Mouse (Mus musculus) layer of hippocampus, adult 18-20 months (tissue): Measurements from ENCODE around the gene Dio1. TPM values are rescaled to one million over a fixed set of nuclear protein-coding genes. Genes with fewer than 3 reads are reported as not detected.

ENCODE experiments used
- DNase-seq, 2 experiments: peaks; one replicate each; pipeline ENCODE4 v3.0.0; 2022; ENCODE audit warnings: low spot score in 2 of 2
- long read RNA-seq: library from polyadenylated mRNA; stranded (forward); transcript quantifications from one replicate; pipeline ENCODE4 v2.0.0, GENCODE M21; 2021
- total RNA-seq, 2 experiments: library from RNA; stranded (reverse); gene quantifications; 2 replicates each; pipeline ENCODE4 v1.2.3; 2021

Gene Dio1
- not detected for total RNA-seq
- long read RNA-seq: 0 reads

- no peak for DNase-seq
Observed at GRCm38 (mm10) chr4:107306966-107307365, at the start of gene Dio1. TSS of gene Dio1 (minus strand) at chr4:107307169.

GRCm38 (mm10) chr4:107354543-107354942 is 47.6 kb upstream of the Dio1 start:
- DNase-seq: no peak

DNA sequence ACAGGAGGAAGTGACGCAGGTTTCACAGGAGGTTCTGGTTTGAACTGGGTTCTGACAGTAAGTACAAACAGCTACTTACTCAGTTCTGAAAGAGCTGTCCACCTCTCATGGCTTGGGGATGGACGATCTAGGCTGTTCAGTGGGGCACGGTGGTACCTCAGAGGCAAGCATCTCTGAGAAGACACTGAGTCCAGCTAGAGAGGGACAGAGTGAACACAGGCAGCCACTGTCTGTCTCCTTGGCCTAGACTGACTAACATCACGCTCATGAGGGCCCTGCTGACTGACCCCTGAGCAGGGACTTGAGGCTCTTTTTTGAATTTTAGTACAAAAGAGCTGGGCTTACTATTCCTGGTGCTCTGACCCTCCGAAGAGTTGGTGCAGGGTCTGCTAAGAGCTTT is 47.2 kb upstream of the Dio1 start:
- no peak for DNase-seq

DNA sequence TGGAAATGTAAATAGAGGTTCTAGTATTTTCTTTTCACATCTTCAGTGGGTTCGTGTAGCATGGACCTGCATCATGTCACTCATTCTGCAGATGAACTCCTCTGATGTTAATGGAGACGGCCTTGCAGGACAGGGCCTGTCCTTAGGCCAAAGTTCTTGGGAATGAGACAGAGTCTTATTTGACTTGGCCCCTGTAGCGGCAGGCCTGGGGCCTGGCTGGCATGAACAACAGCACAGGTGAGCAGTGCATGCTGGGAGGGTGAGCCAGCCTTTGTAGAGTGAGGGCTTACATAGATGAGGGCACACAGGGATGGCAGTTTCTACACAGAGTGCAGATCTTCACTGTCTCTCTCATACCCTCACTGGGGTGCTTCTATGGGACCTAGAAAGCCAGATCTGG is 46.6 kb upstream of the Dio1 start:
- DNase-seq: no peak

- no peak for DNase-seq
Observed at GRCm38 (mm10) chr4:107351368-107351767, 44.4 kb upstream of the Dio1 start.

GRCm38 (mm10) chr4:107349311-107350008 is 42.5 kb upstream of the Dio1 start:
- DNase-seq: peak; percentile 16 to 70

DNA sequence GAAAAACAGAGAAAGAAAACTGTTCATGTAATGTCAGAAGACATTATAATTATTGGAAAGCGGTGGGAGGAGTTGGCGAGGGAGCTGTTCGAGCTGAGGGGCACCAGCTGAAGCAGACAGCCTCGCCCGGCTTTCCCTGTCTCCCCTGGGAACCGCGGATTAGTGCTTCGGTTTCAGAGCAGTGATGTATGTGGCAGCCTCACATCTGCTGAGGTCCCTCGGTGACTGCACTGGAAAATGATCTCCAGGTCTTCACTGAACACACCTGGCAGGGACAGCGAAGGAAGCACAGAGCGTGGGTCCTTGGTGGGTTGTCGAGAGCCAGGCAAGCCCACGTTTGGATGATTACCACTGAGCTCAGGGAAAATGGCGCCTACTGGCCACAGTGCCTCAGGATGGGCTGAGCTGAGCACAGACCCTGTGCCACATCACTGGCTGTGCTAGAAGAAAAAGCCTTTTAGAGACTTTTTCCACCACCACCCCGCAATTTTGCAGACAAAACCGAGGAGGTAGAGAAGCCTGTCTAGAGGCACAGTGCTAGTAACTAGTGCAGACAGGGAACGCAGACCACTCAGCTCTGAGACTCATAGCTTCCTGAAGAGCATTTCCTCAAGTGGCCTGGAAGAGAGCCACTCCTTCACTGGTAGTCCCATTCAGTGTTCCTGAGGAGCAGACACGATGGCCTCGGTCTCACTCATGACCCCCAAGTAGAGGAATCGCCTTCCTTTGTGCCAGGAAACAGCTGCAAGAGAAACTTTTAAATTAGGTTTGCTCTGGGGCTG is 41.8 kb upstream of the Dio1 start:
- peak in 1 of 2 experiments; percentile 16 for DNase-seq

DNA sequence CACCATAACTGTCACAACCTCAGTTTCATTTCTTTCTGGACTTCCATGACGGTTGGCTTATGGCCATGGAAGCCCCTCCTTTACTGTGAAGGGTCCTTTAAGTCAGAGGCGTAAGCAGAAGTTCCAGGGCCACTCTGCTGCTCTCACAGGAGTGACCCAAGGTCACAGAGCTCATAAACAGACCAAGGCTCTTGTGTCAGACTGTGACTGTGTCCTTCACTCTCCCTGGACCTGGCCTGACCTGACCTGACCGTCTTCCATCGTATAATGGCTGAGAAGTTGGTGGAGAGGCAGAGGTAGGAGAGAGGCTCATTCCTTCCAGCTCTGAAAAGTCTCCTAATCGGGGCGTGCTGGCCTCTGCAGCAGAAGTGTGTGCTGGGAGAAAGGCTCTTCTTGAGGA is 40.3 kb upstream of the Dio1 start:
- DNase-seq: no peak

DNA sequence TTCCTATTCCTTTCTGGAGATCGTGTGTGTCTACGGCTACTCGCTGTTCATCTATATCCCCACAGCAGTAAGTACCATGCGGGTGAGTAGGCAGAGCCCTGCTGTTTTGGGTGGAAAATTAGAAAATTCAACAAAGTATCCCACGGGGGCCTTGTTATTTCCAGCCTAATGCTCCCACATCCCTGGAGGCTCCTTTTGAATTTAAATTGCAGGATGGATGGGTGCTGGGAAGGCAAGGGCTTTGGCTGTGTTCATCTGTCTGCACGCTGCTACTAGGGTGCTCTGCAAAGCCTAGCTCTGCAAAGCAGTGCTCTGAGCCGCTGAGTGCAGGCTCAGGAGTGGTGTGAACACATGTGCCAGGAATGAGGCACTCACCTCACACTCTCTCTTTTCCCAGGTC is 37.6 kb upstream of the Dio1 start:
- DNase-seq: peak; percentile 50 to 74

GRCm38 (mm10) chr4:107341354-107341753 is 34.4 kb upstream of the Dio1 start:
- DNase-seq: no peak

- DNase-seq: no peak
Observed at GRCm38 (mm10) chr4:107337455-107337854, 30.5 kb upstream of the Dio1 start.

GRCm38 (mm10) chr4:107336356-107336755 is 29.4 kb upstream of the Dio1 start:
- no peak for DNase-seq

GRCm38 (mm10) chr4:107333514-107333913 is 26.5 kb upstream of the Dio1 start:
- DNase-seq: no peak

DNA sequence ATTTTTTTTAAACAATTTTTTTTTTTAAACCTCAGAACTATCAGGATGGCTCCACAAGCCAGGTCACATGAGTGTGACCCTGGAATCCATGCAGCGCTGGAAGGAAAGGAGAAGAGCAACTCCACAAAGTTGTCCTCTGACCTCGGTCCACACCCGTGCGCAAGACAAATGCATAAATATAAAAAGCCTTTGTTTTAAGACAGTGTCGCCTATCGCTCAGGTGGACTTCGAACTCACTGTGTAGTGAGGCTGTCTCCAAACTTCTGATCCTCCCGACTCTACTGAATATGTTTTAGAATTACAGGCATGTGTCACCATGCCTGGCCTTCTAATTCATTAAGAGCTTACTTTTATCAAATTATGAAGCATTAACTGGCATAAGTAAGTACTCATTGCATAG is 21.6 kb upstream of the Dio1 start:
- DNase-seq: no peak

DNA sequence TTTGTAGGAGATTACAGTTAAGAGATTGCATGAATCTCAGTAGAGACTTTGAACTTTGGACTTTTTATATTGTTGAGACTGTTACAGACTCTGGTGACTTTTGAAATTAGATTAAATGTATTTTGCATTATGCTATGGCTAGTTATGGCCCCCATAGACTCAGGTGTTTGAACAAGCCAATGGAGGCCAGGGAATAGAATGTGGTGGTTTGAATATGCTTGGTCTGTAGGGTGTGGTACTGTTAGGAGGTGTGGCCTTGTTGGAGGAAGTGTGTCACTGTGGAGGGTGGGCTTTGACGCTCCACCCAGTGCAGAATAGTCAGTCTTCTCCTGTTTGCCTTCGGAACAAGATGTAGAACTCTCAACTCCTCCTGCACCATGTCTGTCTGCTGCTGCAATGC is 16.1 kb upstream of the Dio1 start:
- DNase-seq: no peak

GRCm38 (mm10) chr4:107321041-107321440 is 14.1 kb upstream of the Dio1 start:
- DNase-seq: no peak

- DNase-seq: peak in 1 of 2 experiments; percentile 15
Observed at GRCm38 (mm10) chr4:107318646-107319045, 11.7 kb upstream of the Dio1 start.

GRCm38 (mm10) chr4:107314479-107314805 is 7.5 kb upstream of the Dio1 start:
- no peak for DNase-seq

DNA sequence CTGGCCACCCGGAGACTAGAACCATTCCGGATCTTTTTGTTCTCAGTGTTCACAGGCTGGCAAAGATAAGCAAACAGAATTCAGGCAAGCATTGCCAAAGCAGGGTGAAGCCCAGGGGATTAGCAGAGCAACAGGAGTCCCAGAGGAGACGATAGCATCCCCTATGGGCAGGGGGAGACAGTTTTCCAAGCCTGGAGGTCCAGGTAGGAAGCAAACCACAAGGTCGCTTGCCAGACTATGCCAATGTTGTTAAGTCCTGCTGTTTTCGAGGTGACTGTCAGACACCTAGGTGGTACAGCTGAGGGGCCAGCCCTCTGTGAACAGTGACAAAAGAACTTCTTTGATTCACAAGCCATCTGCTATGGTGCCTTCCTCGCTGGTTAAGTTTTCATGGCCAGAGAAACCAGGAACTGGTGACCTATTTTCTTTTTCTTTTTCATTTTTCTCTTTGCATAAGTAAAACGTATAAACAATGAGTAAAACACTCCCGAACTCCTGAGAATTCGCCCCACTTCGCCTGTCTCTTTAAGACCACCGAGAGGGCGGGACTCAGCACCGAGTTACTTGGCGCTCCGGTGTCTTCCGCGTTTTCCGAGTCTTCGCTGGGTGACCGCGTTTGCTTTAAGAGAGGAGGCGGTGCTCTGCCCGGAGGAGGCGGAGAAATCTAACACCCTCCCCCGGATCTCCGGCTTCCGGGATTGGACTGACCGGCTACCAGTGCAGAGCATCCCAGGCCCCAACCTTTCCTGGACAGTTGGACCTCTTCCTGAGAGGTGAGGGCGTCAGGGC is 6.9 kb upstream of the Dio1 start, which contains the start of gene Yipf1:
TSS of gene Yipf1 (plus strand) at position 674 of the 789 bp plus-strand sequence.
- peak; percentile 81 to 92 for DNase-seq

GRCm38 (mm10) chr4:107303531-107303930 is 3.4 kb downstream of the Dio1 start:
- no peak for DNase-seq

DNA sequence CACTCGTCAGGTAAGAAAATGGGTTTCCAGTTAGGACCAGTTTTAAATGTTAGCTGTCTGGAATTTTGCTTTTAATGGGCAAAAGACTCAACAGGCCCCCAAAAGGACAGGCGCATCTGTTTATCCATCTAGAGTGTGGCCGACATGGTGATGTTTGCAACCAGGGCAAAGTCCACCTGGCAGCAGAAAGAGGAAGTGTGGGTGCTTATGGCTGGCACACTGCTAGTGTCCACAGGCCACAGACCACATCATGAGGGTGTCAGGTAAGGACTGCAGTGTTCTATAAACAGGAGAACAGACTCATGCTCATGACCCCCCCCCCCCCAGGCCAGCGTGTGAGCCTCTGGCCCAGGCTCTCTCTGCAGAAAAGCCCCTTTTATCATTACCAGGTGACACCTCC is 4.1 kb downstream of the Dio1 start:
- no peak for DNase-seq

DNA sequence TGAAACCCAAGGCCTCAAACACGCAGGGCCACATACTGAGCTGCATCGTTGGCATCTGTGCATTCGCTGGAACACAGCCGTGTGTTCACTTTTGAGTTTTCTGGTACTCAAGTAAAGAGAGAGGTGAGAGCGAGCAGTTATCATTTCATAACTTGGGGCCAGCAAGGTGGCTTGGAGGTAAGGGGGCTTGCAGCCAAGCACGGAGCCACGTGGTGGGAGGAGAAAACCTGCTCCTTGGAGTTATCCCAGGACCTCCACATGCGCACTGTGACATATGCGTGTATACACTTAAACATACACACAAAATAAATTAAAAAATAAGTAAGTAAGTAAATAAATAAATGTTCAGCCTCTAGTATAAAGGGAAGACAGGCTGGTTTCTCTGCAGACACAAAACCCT is 4.7 kb downstream of the Dio1 start:
- DNase-seq: no peak
